Mouse (Mus musculus) neutrophil, adult 83 days (primary cell): ENCODE data around the gene Stpg1. TPM values are rescaled to one million over a fixed set of nuclear protein-coding genes. Genes with fewer than 3 reads are reported as not detected.

ENCODE experiments used
- total RNA-seq, 2 experiments: library from RNA; stranded (reverse); gene quantifications; one replicate each; pipeline ENCODE4 v1.2.4; 2023

Gene Stpg1
- not detected for total RNA-seq

GRCm38 (mm10) chr4:135494521-135495396 is at the start of gene Stpg1, which contains the start of gene Nipal3:
TSS of gene Stpg1 (plus strand) at chr4:135494790.
TSS of gene Nipal3 (minus strand) at chr4:135495038.

GRCm38 (mm10) chr4:135573251-135573808 is 78.7 kb downstream of the Stpg1 start, which contains the start of gene Grhl3:
TSS of gene Grhl3 (minus strand) at chr4:135573630.

Other genes with a start within 250 kb of the Stpg1 start
- 10 to 100 TPM; 22.2 to 24.6 TPM for gene Clic4, start 222.0 kb upstream of the Stpg1 start, total RNA-seq
- gene Srrm1, start 141.5 kb upstream of the Stpg1 start, total RNA-seq, result 100 to 1,000 TPM; 137 to 146 TPM
- gene Ncmap, start 96.6 kb upstream of the Stpg1 start, total RNA-seq, result not detected
- gene Rcan3, start 60.9 kb upstream of the Stpg1 start, total RNA-seq, result 1 to 10 TPM; 7.8 to 8.3 TPM
- gene Nipal3, start 248 bp downstream of the Stpg1 start, total RNA-seq, result 10 to 100 TPM; 17.7 to 26.0 TPM
- gene Grhl3, start 78.8 kb downstream of the Stpg1 start, total RNA-seq, result not detected
- 10 to 100 TPM; 40.1 to 46.4 TPM for gene Ifnlr1, start 191.5 kb downstream of the Stpg1 start, total RNA-seq
- under 1 TPM in 1 of 2 experiments, not detected in 1; 0.22 TPM for gene Il22ra1, start 233.4 kb downstream of the Stpg1 start, total RNA-seq